Mouse (Mus musculus) MEL-GATA-1-ER (cell line): ENCODE measurements around the gene Alk.

Experiments
- DNase-seq: peaks from one replicate; pipeline ENCODE4 v3.0.0-alpha.2; 2012; ENCODE audit warnings: low read depth; ENCODE audit errors: extremely low read depth

Alk gene

GRCm38 (mm10) chr17:72604610-72604980 lies at the start of gene Alk:
Gene Alk, minus strand, starts transcription at chr17:72604627.
- DNase-seq, result no peak

GRCm38 (mm10) chr17:72652801-72653200 lies 48.4 kb upstream of the Alk start:
- DNase-seq, result no peak

GRCm38 (mm10) chr17:72648607-72649217 lies 44.3 kb upstream of the Alk start:
- no peak for DNase-seq

- no peak for DNase-seq
These were observed 41.7 kb upstream of the Alk start for GRCm38 (mm10) chr17:72646167-72646566.

GRCm38 (mm10) chr17:72640095-72640494 lies 35.7 kb upstream of the Alk start:
- DNase-seq, result no peak

GRCm38 (mm10) chr17:72639400-72639799 lies 35.0 kb upstream of the Alk start:
- no peak for DNase-seq

GRCm38 (mm10) chr17:72606251-72606650 lies 1.8 kb upstream of the Alk start:
- peak; percentile 6 for DNase-seq

GRCm38 (mm10) chr17:72603886-72604609 lies 379 bp downstream of the Alk start:
- no peak for DNase-seq

GRCm38 (mm10) chr17:72603118-72603885 lies 1.1 kb downstream of the Alk start:
- no peak for DNase-seq

GRCm38 (mm10) chr17:72600806-72601205 lies 3.6 kb downstream of the Alk start:
- DNase-seq, result no peak

GRCm38 (mm10) chr17:72587671-72588070 lies 16.8 kb downstream of the Alk start:
- no peak for DNase-seq

GRCm38 (mm10) chr17:72580142-72580541 lies 24.3 kb downstream of the Alk start:
- DNase-seq, result no peak

GRCm38 (mm10) chr17:72579321-72579720 lies 25.1 kb downstream of the Alk start:
- no peak for DNase-seq

GRCm38 (mm10) chr17:72571379-72571778 lies 33.0 kb downstream of the Alk start:
- DNase-seq, result no peak

GRCm38 (mm10) chr17:72569491-72569890 lies 34.9 kb downstream of the Alk start:
- DNase-seq, result no peak

GRCm38 (mm10) chr17:72563423-72563822 lies 41.0 kb downstream of the Alk start:
- no peak for DNase-seq

- DNase-seq, result no peak
These were observed 43.0 kb downstream of the Alk start for GRCm38 (mm10) chr17:72561471-72561870.

GRCm38 (mm10) chr17:72560771-72561170 lies 43.7 kb downstream of the Alk start:
- no peak for DNase-seq

GRCm38 (mm10) chr17:72557029-72557735 lies 47.2 kb downstream of the Alk start:
- no peak for DNase-seq

GRCm38 (mm10) chr17:72546274-72546673 lies 58.2 kb downstream of the Alk start:
- no peak for DNase-seq

- DNase-seq, result no peak
These were observed 69.1 kb downstream of the Alk start for GRCm38 (mm10) chr17:72535304-72535703.

GRCm38 (mm10) chr17:72532266-72532665 lies 72.2 kb downstream of the Alk start:
- no peak for DNase-seq
